Mouse (Mus musculus) gonadal fat pad, adult 2 months (tissue): Measurements from ENCODE around the gene Slc8a1. TPM values are rescaled to one million over a fixed set of nuclear protein-coding genes. Genes with fewer than 3 reads are reported as not detected.

Source experiments
- DNase-seq: peaks from one replicate; pipeline ENCODE4 v3.0.0-alpha.2; 2012; ENCODE audit warnings: low read depth
- polyA plus RNA-seq: library from polyadenylated mRNA; depleted of rRNA; stranded (reverse); fragments of >200 nt; gene quantifications from 2 replicates; pipeline ENCODE4 v1.2.3, GENCODE M21; 2012

Gene Slc8a1
- polyA plus RNA-seq, 1 experiment: 6.5 TPM

DNA sequence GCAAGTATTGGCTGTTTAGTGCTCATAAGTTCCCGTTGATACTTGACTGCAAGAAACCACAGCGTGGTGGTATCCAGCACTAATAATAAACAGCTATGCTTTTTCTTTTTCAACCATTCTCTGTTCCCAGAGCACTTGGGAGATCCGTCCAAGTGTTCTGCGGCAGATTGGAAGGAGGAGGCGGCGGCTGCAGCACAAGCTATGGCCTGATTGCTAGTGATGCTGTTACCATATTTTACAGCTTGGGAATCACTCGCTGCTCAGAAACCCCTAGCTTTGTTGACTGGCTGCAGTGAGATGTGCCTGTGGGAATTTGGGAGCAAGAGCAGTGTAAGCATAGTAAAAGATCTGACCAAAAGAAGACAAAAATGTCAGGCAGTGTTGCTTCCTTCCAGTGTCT, 310.9 kb downstream of the Slc8a1 start:
- DNase-seq: no peak

DNA sequence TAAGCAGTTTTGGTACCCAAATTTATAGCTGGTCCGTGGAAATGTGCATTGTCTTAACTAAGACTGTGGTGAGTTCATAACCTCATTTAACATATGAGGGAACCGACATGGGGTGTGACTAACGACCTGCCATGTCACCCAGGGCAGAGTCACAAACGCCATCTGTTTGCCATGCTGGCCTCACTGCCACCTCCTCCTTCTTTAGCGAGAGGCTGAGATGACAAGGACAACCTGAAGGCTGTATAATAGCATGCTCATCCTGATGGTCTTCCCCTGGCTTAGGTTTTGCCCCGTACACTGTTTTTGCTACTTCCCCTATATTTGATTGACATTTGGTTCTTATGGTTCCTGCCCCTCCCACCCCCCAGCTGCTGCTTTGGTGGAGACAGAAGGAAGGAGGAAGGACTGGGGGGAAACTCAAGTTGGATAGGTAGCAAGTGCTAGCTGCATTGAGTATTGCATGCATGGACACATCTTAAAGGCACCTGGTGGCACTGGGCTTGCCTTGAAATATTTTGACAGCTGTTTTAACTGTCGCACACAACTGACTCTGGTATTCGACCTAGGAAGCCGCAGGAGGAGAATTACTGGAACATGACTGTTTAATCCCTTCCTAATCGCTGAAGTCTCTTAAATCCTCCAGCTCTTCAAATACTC, 313.8 kb downstream of the Slc8a1 start:
- DNase-seq: no peak

DNA sequence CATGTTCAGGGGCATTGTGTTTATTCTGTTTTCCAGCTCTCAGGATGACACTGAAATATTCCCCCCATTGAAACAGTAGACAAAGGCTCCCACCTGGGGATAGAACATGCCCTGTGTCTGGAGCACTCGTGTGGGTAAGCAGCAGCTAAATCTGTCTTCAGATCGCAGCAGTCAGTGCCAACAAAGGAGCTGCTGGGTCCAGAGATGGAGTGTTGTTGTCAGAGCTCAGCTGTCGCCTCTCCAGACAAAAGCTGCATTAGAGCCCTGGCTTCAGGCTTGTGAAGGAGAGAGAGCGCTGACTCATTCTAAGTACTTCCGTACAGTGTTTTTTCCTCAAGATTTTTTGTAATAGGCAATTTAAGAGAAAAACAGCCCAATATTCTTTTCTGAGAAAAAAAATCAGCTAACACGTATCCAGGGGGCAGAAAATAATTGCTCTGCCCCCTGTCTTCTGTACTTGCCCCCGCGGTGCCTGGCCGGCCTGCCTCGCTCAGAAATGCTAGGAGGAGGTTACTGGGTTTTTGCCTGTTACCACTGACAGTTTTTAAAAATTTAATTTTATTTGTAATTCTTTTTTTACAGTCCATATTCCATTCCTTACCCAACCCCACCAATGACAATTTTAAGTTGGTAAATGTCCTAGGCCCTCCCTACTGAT, 318.2 kb downstream of the Slc8a1 start:
- DNase-seq: no peak

DNA sequence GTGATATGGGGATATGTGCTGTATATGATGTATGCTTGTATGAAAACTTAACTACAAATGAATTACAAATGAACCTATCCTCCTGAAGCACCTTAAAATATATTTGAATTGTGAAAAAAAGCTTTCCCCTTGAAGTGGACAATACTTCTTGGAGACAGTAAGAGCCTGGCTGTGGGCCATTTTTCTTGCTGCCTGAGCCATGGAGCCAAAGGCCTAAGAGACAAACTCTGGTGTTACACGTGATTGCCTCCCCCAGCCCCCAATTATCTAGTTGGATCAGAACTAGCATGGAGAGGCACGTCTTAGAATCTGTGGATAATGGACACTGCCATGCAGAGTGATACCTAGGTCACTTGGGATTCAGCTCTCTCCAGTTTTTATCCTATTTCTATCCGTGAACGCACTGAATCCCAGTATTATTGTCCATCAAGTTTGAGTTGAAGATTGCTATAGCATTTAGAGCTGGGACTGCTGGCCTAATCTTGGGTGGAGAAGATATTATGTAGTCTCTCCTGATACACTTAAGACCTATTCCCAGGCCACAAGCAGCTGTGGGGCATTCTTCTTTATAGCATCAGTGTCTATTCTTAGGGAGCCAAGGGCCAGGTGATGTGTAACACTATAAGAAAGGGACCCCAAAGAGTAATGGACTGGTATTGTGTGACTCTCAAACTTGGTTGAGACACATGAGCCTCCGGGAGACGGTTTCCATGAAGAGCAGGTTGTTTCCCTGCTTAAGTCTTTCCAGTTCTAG, 321.6 kb downstream of the Slc8a1 start:
- no peak for DNase-seq

DNA sequence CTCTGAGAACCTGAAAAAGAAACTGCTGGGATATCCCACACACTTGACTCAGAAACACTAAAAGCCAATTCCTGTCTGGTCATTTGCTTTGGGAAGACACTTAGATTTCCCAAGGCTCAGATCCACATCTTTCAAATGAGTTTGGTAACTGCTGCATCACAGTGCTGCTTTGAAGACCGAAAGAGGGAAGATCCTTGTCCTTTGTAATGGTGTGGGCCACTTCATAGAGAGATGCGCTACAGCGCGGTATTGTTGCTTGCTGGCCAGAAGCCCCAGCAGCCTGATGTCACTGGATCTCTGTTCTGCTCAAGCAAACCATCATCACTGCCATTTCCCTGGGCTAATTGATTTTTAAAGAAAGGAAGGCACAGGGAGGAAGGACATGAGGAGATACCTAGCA, 325.4 kb downstream of the Slc8a1 start:
- no peak for DNase-seq

DNA sequence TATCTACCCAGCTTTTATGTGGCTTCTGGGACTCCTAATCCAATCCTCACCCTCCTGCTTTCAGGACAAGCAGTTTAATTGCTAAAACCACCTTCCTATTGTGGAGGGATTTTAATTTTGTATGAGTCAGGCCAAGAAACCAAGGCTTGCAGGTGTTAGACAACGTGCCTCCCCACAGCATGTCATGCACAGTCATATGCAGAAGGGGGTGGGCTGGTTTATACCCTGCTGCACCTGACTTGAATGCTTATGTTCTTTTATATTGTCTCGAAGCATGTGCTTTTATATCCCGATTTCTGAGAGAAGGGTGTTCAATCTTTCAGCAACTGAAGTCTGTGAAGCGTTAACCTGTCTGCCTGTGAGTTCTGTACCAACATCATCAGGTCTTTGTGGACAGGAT, 334.0 kb downstream of the Slc8a1 start:
- no peak for DNase-seq

DNA sequence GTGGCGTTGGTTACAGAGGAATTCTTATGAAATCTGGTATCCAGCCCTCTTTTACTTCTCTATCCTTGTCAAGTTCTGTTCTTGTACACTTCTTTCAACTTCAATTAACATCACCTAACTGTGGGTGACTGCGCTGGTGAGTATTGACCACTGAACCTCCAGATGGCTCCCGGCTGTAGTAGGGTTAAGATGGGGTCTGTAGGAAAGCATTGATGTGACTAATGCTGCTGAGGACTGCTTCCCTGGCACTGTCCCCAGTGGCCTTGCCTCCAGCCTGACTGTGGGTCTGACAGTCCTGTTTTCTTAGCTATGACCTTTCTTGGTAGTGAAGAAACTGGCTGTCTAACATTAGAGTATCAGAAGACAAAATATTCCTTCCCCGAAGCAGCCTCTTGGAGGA, 335.1 kb downstream of the Slc8a1 start:
- no peak for DNase-seq

DNA sequence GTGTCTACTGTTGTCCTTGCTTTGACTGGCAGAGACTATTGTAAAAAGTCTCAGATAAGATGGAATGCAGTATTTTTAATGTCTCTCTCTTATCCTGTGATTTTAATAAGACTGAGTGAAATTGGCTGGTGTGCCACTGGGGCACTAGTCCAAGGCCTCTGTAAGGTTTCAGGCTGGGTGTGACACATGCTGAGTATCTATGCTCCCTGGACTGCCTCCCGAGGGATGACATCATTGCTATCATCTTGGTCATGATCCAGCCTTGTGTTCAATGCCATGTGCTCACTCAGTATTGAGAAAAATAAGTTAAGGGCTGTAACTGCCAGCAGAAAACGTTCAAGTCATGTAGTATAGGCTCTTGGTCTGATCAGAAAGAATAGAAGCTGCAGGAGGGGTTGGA, 335.5 kb downstream of the Slc8a1 start:
- DNase-seq: no peak

DNA sequence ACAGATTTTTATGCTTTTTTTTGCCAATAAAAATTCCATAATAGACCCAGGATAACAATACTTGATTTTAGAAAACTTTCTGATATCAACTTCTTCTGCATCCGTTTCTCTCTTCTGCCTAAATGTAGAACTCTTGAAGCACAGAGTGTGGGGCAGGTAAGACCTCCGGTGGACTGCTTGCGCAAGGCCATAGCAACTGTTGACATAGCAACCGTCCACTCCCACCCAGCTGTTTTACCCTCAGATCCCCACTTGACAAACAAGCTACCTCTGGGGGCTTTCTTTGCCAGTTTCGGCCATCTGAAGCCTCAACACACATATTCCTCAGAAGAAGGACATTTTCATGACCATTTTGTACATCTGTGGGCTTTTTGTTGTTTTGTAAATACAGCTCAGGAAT, 337.8 kb downstream of the Slc8a1 start:
- DNase-seq: no peak

DNA sequence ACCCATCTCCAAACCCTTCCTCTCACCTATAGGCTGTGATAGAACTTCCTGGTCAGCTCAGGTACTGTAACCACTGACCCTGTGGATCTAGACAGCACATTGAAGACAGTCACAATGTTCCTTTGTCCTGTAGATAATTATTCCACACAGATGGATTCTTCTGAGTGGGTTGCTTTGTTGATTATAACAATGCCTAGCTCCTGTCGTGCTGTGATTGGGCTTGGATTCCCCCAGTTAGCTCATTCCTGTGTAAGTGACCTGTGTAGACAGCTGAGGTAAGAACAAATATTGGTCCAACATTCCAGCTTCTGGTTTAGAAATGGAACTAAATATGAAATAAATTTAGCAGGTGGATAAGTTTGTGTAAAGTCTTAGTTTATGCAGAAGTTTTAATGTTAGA, 340.7 kb downstream of the Slc8a1 start:
- no peak for DNase-seq

DNA sequence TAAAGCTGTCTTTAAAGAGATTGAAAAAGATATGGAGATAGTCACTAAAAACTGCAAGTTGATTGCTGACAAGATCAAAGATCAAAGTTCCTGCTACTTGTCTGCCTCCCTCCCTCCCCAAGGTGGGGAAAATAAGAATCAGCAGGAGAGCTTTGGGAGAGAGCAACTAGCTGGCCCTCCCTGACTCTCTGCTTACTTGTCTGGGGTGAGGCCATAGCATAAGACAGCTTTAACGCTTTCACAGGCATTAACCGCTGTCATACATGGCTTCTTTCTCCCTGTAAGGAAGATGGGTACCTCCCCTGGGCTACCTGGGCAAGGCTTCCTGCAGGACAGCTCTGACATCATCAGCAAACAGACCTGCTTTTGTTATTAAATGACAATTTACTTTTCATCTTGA, 344.1 kb downstream of the Slc8a1 start:
- no peak for DNase-seq

DNA sequence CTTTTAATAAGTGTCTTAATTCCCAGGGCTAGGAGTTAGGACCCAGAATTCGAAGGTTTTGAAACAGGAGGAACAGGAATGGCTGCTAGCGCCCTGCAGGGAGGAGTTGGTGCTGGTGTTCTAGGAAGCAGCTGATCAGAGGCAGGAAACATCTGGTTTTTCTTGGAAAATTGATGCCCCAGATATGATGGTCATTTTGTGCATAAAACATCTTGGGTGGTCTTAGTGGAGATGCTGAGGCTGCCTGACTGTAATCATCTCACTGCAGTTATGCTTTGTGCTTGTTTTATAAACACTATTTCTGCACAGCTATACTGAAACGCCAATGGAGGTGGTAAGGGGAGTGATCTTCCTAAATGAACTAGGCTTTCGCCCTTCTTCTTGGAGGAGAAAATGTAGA, 345.1 kb downstream of the Slc8a1 start:
- DNase-seq: no peak

DNA sequence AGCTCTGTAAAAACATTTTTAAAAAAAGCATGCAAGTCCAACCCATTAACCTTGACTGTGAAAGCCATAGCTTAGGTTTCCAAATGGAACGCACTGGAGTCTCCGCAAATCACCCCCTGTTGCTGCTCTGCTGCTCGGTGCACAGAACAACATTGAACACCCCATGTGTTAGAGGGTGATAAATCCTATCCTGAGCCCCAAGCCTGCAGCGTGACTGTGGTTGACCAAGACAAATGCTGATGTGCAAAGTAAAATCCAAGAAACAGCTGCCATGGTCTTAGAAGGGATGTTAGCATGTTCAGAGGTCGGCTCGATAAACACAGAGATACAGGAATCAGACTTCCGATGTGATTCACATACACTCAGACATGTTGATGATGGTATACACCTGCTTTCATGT, 346.7 kb downstream of the Slc8a1 start:
- DNase-seq: no peak

DNA sequence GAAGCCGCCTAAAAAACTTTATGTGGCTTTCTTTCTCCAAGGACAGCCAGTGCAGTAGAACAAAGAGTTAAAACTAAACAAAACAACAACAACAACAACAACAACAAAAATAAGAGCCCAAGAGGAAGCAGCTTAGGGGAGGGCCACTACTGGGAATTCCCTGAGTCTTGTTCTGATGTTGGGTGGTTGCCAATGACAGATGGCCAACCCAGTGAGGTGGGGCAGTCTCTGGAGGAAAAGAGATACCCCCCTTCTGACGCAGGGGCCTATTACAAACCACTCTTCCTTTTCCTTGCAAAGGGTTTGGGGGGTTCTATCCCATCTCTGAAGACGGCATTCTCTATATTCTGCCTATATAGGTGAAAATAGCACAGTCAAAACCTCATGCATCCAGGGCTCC, 347.4 kb downstream of the Slc8a1 start:
- DNase-seq: no peak

DNA sequence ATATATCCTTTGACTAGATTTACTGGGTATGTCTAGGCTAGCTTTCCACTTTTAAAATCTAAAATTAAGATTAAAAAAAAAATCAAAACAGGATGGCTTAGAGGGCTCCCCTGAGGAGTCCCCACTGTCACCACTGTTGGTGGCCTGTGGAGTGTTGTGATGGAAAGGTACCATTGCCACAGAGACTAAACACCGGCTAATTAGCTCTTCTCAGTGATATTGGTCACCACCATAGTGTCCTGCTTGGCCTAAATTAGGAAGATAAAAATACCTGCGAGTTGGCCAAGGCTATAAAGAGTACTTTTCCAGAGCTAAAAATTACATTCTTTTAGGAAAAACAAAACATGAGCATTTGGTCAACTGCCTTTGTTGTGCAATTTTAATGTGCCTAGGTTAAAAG, 352.1 kb downstream of the Slc8a1 start:
- DNase-seq: no peak

DNA sequence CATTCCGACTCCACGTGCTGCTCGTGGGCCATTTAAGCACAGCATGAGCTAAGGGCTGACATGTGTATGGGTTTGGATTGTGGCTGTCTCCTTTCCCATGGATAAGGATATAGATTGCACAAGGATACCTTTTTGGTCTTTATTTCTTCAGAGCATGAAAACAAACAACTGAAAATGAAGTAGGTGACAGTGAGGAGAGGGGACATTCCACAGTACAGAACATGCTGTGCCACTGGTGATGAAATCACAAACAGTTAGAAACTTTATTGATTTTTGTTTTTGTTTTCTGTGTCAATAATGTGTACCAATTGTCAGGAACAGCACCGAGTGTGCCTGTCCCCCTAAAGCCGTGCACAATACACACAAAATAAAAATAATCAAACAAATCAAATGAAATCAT, 352.7 kb downstream of the Slc8a1 start:
- no peak for DNase-seq

DNA sequence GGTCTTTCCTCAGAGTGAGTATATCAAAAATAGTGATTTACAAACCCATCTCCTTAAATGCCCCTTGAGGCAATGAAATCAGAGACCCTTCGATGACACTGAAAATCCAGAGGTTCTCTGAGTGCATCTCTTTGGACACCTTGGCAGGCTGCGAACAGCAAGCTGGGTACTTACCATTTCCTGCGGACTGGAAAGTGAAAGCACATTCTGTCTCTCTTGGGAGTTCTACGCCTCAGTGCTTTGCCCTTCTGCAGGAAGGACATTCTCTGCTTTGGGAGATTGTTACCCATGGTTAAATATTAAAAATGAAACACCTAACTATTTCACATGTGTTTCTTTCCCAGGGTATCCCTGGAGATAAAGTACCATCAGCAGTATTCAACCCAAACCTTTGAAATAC, 354.7 kb downstream of the Slc8a1 start:
- DNase-seq: no peak

DNA sequence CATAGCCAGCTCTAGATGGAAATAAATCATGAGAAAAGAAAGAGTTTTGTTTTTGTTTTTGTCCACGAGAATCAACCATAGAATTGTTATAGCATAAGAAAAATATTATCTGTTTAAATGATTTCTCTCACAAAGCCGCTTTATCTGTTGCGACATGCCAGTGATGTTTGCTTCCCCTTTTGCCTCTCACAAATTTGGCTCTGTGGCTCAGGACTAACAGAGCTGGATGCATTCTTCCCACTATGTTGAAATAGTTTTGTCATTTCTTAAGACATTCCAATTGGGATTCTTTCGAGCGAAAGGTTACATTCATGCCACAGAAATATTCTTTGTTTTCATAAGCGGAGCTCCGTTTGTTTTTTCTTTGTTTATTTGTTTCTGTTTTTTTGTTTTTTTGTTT, 359.7 kb downstream of the Slc8a1 start:
- DNase-seq: no peak

DNA sequence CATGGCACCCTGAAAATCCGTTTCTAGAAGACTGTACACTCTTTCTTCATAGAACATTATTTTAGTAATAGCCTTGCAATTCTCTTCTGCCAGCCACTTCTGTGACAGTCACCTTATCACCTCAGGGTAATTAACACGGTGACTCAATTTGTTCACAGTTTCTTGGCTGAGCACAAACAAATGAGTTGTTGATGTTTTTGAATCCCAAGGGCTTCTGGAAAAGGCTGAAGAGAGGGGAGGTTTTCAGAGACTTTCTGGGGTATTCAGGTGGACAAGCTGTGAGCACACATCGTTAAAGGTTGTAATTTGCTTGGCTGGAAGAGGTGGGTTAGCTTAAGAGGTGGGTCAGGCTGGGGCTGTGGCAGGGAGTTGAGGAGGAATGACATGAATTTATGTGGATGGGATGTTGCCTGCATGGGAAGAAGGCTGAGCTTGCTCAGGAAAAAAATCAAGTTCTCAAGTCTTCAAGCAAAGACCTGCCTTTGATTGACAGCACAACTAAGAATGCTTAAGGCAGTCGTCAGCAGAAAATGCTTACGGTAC, 360.3 kb downstream of the Slc8a1 start:
- DNase-seq: no peak

DNA sequence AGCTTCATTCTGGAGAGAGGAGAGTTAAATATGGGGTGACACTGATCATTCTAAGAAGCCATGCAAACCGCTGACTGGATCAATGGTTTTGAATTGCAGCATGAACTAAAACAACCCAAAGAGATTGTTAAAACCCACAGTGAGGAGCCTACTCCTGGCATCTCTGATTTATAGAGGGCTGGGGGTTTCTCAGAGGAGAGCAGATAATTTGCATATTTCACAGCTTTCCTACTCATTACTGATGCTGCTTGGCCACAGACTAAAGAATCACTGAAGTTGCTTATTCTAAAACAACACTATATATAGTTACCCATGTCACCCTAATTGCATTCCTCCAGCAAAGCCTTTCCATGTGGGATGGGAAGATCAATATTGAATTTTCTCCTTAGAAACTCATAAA, 361.0 kb downstream of the Slc8a1 start:
- no peak for DNase-seq

DNA sequence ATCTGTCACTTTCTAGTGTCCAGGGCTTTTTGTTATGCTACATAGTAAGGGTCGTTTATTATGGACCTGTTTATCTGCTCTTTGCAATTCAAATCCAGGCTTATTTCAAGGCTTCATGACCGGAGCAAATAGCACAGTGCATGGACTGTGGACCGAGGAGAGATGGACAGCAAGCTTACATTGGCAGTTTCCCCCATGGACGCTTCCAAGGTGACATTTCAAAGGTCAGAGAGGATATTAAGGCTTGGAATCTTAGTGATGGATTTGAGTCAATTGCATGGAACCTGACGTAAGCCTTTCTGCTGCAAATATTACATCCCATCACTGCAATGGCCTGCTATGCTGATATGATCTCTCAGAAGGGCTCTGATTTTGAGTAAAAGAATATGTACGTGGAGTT, 362.3 kb downstream of the Slc8a1 start:
- no peak for DNase-seq

DNA sequence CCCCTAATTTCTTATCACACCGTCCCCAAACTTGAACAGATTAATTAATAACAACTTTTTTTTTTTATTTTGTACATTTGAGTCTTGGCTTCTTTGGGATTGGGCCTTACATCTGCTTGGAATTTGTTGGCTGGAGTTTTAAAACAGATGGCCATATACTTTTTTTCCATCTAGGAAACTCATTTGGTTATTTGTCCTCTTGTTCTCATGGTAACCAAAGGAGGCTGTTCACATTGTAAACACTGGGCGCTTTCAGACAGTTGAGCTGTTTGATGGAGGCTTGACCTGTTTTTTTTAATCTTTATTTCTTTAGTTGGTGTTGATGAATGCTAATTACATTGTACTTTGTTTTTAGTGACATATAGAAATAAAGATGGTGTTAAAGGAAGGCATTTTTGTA, 369.1 kb downstream of the Slc8a1 start:
- DNase-seq: no peak

DNA sequence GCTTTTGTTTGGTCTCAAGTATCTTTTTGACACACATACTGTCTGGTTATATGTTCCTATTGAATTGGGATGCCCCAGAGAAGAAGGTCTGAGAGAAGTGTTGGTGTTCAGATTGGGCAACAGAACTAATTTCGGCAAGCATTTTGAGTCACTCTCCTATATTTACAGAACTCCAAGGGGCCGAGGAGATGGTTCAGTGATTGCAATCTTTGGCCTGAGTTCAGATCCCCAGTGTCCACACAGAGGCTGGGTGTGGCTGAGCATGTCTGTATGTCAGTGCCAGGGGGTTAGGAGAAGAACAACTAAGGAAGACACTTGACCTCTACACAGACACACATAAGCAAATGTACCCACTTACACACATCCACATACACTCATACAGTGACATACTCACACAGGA, 369.7 kb downstream of the Slc8a1 start:
- no peak for DNase-seq
